Mouse (Mus musculus) thymus, adult 2 months (tissue): ENCODE data around the gene Etv3.

Experiments used
- CTCF ChIP-seq: fragments of 200-500 bp; IDR thresholded peaks from 2 replicates; pipeline ENCODE4 v1.5.1; 2012; ENCODE audit warnings: mild to moderate bottlenecking, control low read depth, low read length, moderate library complexity, borderline replicate concordance; ENCODE audit not compliant: control insufficient read depth, poor library complexity, insufficient read depth; ENCODE audit errors: extremely low read depth
- POLR2A ChIP-seq: fragments of 200-500 bp; IDR thresholded peaks from 2 replicates; pipeline ENCODE4 v1.6.1; 2012; ENCODE audit warnings: mild to moderate bottlenecking, low read length, control low read depth, moderate library complexity; ENCODE audit not compliant: control insufficient read depth, poor library complexity, insufficient read depth; ENCODE audit errors: extremely low read depth

GRCm38 (mm10) chr3:87529568-87529967 lies 4.4 kb downstream of the Etv3 start:
- no peak for TF ChIP-seq POLR2A
- TF ChIP-seq CTCF, result no peak
